Comparison of ENCODE assay signal across 17 mouse cellular contexts in genomic region chr15:42104816-42105215, GRCm38 (mm10).
DNase-seq lines count a peak whose midpoint lies in the region.
"Had no signal": no experiment of that assay in that cellular context is flagged by ENCODE, and none has a peak within 500 bp of the region (broad histone marks: within the 10 kb centered on the region; RNA-seq: fewer than 3 reads in every experiment).

No protein-coding gene starts in this region.

- peak; percentile 72 for DNase-seq in embryo, embryonic 10 days (ENCODE audit: low spot score)
- peak; percentile 22 for DNase-seq in embryo, embryonic 11.5 days (ENCODE audit: low read depth, low spot score)
- peak; percentile 94 for DNase-seq in hindlimb bud, embryonic 11.5 days (ENCODE audit: extremely low spot score, low read depth, low spot score)
- DNase-seq in mesoderm, embryonic 11.5 days (ENCODE audit: low read depth, low spot score), result peak; percentile 58
- DNase-seq in cerebellum, adult 8-10 months, result no peak
- no peak for DNase-seq in retina, postnatal 1 day
- no peak for DNase-seq in heart, postnatal 14 days
- DNase-seq: adrenal gland, postnatal 14 days; cerebellum, adult 2 months; cerebellum, postnatal 36 days; gastrocnemius, postnatal 36 days; heart, adult 2 months; heart, postnatal 36 days; kidney, postnatal 25 days; liver; right cerebral cortex, postnatal 14 days; thymus, postnatal 14 days had no signal

- intact Hi-C loops in heart, postnatal 14 days (cut with DNase I), result no loop called here

Comparison
In these comparisons a context has a peak if more than half of its experiments do, and no peak if none do; other contexts are left out.
1. DNase-seq: peak in embryo, embryonic 10 days (single experiment), embryo, embryonic 11.5 days (single experiment), hindlimb bud, embryonic 11.5 days (single experiment) and mesoderm, embryonic 11.5 days (single experiment); none in cerebellum, adult 8-10 months (single experiment), retina, postnatal 1 day (single experiment) and heart, postnatal 14 days (0 of 2).